Mouse (Mus musculus) mouse trophoblast stem cell (cell line): ENCODE data around the gene Tmem39a.

Source experiments
- in situ Hi-C, 2 experiments: fragments of 300-500 bp; cut with MseI, MboI; formaldehyde crosslinking; loops; 2 replicates in 1 of 2; 3 replicates in 1 of 2; pipeline ENCODE4 v1.15.1; 2025

The Tmem39a gene

GRCm38 (mm10) chr16:38587572-38587971, 29.1 kb downstream of the Tmem39a start:
- in situ Hi-C loops = no loop called here

- in situ Hi-C loops = no loop called here
Measured at GRCm38 (mm10) chr16:38591506-38591905, 33.0 kb downstream of the Tmem39a start.

GRCm38 (mm10) chr16:38592026-38592678, 33.7 kb downstream of the Tmem39a start:
- in situ Hi-C loops = no loop called here

GRCm38 (mm10) chr16:38592946-38593345, 34.4 kb downstream of the Tmem39a start:
- in situ Hi-C loops = no loop called here

- in situ Hi-C loops = no loop called here
Measured at GRCm38 (mm10) chr16:38594435-38594834, 35.9 kb downstream of the Tmem39a start.

DNA sequence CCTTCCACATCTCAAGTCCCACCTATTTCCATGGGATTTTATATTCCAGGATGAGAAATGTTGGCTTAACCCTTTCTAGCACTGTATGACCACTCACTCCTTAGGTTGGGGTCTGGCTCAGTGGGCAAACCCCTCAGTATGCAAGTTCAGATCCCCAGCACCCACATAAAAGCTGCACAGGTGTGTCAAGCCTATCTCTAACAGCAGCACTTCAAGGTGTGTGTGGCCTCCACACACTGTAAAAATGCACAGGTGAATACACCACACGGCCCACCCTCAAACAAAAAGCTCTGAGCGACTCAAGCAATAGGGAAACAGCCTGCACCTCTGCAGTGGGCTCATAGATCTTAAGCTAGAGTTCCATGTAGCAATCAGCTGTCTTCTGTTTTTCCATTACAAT, 37.6 kb downstream of the Tmem39a start:
- in situ Hi-C loops = no loop called here

GRCm38 (mm10) chr16:38596651-38597050, 38.2 kb downstream of the Tmem39a start:
- in situ Hi-C loops = no loop called here

DNA sequence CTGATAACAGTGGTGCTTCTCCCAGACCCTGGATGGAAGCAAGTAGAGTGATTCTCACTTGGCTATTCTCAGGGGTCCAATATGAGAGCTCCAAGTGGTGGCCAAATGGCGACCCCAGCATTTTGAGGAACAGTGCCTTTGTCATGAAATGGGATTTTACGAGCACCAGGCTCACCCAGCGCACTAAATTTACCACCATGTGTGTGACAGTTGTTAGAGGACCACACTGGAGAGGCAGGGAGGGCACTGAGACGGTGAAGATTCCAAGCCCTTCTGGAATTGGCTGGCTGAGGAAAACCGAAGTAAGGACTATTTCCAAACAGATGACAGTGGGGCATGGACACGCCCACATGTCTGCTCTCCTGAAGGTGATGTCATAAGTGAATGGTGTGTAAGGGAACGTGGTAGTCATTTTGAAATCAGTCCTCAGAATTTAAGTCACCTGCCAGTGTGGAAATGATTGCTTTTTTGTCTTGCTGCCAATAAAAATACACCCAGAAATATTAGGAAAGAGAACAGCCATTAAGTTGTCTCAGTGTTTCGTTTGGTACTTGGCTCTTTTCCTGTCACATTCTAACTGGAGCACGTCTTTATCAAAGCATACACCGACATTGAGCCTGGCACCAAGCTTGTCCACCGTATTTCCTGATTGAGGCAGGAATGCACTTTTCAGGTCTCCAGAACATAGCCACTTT, 40.6 kb downstream of the Tmem39a start:
- in situ Hi-C loops = no loop called here

DNA sequence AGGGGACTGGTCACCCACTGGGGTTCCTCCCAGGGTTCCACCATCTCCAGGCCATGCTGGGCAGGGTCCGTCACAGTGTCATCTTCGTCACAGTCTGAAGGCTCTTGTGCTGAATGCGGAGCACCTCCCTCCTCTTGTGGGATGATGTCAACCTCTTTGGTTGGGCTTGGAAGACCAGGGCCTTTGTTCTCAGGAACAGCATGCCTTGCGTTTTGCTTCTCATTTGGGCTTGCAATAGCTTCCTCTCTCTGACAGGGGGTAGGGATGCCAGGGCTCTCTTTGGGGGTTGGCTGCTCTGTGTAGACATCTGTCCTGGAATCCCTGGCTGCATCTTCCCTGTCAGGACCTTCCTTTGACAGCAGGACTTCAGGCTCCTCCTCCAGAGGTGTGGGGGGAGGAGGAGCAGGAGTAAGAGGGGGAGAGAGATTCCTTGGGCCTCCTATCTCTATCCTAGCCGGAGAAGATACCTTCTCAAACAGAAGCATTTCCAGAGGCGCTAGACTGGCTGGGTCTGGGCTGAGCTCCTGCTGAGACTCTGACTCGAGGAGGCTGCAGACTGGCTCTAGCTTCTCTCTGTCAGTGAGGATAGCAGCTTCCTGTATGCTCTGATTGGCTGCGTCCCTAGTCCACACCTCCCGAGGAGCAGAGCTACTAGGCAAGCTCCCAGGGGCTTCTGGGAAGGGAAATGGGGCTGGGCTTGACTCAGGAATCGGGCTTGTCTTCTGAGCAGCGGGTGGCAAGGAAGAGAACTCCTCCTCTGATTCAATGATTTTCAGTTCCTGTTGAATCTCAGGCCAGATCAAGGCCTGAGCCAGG, 44.7 kb downstream of the Tmem39a start:
- in situ Hi-C loops = no loop called here

GRCm38 (mm10) chr16:38606509-38606908, 48.0 kb downstream of the Tmem39a start:
- in situ Hi-C loops = no loop called here

DNA sequence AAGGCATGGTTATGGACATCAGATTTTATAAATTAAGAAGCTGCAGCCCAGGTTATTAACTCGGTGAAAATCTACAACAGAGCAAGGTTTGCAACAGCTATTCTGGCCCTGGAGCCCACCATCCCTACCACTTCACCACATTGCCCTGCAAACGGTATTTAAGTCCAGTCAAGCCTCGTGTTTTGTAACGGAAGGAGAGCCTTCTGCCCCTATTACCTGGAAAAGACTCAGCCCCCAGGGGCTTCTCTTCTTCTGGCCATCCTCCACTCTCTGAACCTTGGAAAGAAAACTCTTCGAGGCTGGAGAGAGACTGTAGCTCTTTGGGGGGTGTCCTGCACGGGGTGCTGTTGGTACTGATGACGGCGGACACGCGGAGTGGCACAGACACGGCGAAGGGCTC, 50.2 kb downstream of the Tmem39a start:
- in situ Hi-C loops = no loop called here

DNA sequence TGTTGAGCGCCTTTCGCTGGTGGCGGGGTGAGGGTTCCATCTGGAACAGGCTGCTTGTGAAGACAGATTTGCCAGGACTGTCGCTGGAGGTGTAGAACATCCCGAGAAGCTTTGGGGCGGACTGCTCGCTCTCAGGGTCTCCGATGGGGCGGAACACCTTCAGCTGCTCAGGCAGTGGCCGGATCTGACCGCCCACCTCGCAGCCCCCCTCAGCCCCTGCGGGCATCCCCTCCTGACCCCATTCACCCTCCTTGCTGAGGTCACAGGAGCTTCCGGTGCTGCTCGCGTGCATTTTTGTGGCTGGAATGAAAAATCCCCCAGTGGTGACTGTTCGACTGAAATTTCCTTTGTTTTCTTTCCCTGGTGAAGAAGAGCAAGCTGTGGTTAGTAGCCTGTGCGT, 50.6 kb downstream of the Tmem39a start:
- in situ Hi-C loops = no loop called here

- in situ Hi-C loops = no loop called here
Measured at GRCm38 (mm10) chr16:38612646-38613045, 54.1 kb downstream of the Tmem39a start.

GRCm38 (mm10) chr16:38613646-38614045, 55.1 kb downstream of the Tmem39a start:
- in situ Hi-C loops = no loop called here

DNA sequence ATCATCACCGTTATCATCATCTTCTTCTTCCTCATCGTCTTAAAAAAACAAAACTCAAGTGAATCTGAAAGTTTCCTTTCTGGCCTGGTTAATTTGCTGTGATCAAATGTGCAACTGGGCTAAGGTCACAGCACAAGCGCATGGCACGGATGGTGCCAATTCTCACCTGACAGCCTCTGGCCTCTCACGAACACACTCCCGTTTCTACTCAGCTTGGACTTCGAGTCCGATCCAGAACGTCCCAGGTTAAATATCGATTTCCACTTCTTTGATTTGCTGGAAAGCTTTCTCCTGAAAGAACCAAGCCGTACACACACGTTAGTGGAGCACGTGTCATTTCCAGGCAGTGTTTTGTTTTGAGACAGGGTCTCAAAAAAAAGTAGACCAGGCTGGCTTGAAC, 59.5 kb downstream of the Tmem39a start:
- in situ Hi-C loops = no loop called here

DNA sequence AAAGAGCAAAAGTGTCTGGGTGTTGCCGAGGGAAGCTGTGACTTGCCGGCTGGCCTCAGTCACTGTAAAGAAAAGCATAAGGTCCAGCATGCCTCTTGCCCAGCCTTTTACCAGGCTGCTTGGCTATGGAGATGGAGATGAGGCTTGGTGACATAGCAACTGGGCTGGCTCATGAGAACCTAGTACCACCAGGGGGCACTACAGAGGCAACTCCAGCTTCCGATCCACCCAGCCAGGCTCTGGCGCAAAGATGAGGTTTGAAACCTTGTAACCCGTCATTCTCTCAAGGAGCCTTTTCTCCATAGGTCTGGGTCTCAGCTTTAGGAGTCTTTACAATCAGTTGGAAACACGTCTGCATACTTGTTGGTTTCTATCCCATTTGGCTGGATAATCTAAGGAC, 60.6 kb downstream of the Tmem39a start:
- in situ Hi-C loops = no loop called here

GRCm38 (mm10) chr16:38620696-38621450, 62.4 kb downstream of the Tmem39a start:
- in situ Hi-C loops = no loop called here

GRCm38 (mm10) chr16:38622283-38622682, 63.8 kb downstream of the Tmem39a start:
- in situ Hi-C loops = no loop called here

- in situ Hi-C loops = no loop called here
Measured at GRCm38 (mm10) chr16:38624303-38624702, 65.8 kb downstream of the Tmem39a start.

DNA sequence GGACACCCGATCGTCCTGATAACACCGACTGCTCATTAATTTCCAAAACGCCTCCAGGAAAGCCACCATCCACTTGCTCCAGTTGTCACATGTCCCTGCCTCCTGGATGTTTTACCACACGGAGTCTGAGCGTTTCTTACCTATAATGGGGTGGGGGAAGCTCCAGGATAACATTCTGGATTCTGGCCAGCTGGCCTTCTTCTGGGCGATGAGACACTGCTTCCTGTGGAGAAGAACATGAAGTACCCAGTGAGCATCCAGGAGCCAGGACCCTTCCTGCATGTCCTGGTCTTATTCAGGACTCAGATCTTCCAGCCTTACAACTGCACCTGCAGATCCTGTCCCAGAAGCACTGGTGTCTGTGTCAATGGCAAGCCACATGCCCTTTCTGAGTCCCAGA, 66.9 kb downstream of the Tmem39a start:
- in situ Hi-C loops = loop anchor here in 1 of 2 experiments (25.0 kb wide), 1 partner anchor 437 kb away; no protein-coding TSS in a partner anchor

DNA sequence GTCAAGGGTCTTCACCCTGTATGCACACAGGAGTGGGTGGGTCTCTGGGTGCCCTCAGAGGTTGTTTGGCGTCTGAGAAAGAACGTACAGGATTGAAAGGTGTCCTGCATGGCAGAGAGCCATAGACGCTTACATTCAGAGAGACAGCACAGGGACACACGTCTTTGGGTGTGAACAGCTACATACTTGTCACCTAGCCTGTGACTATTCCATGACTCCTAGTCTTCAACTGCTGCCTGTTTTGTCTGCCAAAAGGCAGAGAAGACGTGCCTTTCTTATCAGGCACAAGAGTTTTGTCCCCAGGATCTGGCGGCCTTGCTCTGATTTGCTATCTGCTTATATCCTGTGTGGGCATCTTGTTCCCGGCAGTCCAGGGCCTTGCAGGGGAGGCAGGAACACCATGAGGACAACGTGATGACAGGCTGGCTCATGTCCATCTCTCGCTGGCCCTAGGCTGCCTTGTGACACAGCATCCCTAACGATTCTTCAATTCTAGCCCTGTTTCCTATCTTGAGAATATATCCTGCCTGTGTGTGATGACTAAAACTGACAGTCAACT, 67.4 kb downstream of the Tmem39a start:
- in situ Hi-C loops = loop anchor here in 1 of 2 experiments (25.0 kb wide), 1 partner anchor 436 kb away; no protein-coding TSS in a partner anchor
